Mouse (Mus musculus) midbrain, embryonic 11.5 days (tissue): ENCODE results near the gene Fbln2. TPM values are rescaled to one million over a fixed set of nuclear protein-coding genes. Genes with fewer than 3 reads are reported as not detected.

Experiments
- ATAC-seq: fragments of 200-750 bp; cut with Nextera tagmentation; 2 replicates; pipeline ENCODE4 v1.8.0; 2017; ENCODE audit warnings: moderate TSS enrichment, moderate library complexity; ENCODE audit not compliant: low FRiP score
- DNase-seq: peaks from one replicate; pipeline ENCODE4 v3.0.0; 2015; ENCODE audit warnings: low spot score; ENCODE audit errors: missing footprints
- H3K27ac ChIP-seq: fragments of 300-500 bp; sonication (generic); 2 replicates; pipeline ENCODE4 v1.5.1; 2014; ENCODE audit warnings: low read depth, low read length
- H3K27me3 ChIP-seq: fragments of 300-500 bp; sonication (generic); 2 replicates; pipeline ENCODE4 v1.6.1; 2014; ENCODE audit warnings: mild to moderate bottlenecking, low read length, moderate library complexity, mixed read lengths; ENCODE audit not compliant: control insufficient read depth, insufficient read depth
- H3K36me3 ChIP-seq: fragments of 300-500 bp; sonication (generic); 2 replicates; pipeline ENCODE4 v1.6.1; 2014; ENCODE audit warnings: mild to moderate bottlenecking, low read length, moderate library complexity, mixed read lengths; ENCODE audit not compliant: control insufficient read depth, insufficient read depth
- H3K4me1 ChIP-seq: fragments of 300-500 bp; sonication (generic); 2 replicates; pipeline ENCODE4 v1.6.1; 2014; ENCODE audit warnings: low read length; ENCODE audit not compliant: control insufficient read depth, insufficient read depth
- H3K4me2 ChIP-seq: fragments of 300-500 bp; sonication (generic); 2 replicates; pipeline ENCODE4 v1.6.1; 2014; ENCODE audit warnings: mild to moderate bottlenecking, moderate library complexity
- H3K4me3 ChIP-seq: fragments of 300-500 bp; sonication (generic); 2 replicates; pipeline ENCODE4 v1.5.1; 2014; ENCODE audit warnings: low read depth, low read length
- H3K9ac ChIP-seq: fragments of 300-500 bp; sonication (generic); 2 replicates; pipeline ENCODE4 v1.6.1; 2014; ENCODE audit warnings: low read length
- H3K9me3 ChIP-seq: fragments of 300-500 bp; sonication (generic); 2 replicates; pipeline ENCODE4 v1.6.1; 2016; ENCODE audit warnings: low read length; ENCODE audit not compliant: control insufficient read depth
- WGBS: fragments of 180-500 bp; shearing (Covaris S2); extraction: QIAGEN DNeasy Blood & Tissue Kit; methylation state at CpG from one replicate; pipeline ENCODE4 v1.1.7; 2014; 5-methylcytosine and 5-hydroxymethylcytosine counted together
- polyA plus RNA-seq: library from polyadenylated mRNA; unstranded; fragments of >200 nt; fragmentation: Nextera tagmentation; extraction: Ambion mirVana; gene quantifications from 2 replicates; pipeline ENCODE4 v1.2.1, GENCODE M21; 2014

Gene Fbln2
- polyA plus RNA-seq, 1 experiment from 2014 or later = 21.9 TPM

DNA sequence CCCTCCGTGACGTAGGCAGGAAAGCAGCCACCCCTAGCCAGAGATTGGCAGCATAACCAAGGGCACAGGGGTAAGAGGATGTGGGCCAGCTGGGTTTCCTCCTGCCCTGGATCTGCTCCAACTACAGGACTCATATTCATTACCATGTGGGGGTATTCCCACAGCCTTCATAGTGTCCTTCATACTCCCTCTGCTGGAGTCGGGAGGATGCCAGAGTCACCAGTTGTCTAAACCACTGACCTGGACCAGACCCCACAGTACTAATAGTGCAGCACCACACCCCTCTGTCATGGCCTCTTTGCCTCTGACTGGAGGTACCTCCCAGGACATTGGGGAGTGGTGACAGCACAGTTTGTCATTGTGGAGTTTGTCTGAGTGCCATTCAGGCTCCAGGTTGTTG is 38.0 kb upstream of the Fbln2 start:
- WGBS = 81% methylated on average over 3 of the region's 3 CpGs
- H3K27ac ChIP-seq = no peak overlapping the region
- DNase-seq (no peak), ATAC-seq (no peak)
- H3K27me3 ChIP-seq = no peaks in the 10 kb centered on the region
- H3K4me2 ChIP-seq = no peak overlapping the region
- H3K9me3 ChIP-seq = no peaks in the 10 kb centered on the region
- H3K4me3 ChIP-seq = no peak overlapping the region
- no peaks in the 10 kb centered on the region for H3K36me3 ChIP-seq
- no peak overlapping the region for H3K9ac ChIP-seq
- H3K4me1 ChIP-seq = no peaks in the 10 kb centered on the region

DNA sequence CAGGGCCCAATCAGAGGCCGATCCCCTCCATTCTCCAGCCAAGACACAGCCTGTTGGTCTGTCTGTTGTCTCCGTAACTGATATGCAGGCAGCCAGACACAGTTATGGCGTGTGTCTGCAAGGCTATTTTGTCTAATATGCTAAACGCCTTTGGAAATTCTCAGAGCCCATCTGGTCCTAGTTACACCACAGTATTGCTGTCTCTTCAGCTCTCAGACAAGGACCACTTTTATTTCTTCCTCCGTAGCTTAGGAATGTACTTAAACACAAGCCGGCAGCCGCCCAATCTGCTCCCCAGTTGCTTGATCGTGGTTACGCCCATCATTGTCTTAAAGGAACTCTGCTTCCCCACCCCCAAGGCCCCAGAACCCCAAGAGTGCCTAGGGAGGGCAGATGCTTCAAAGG is 31.5 kb upstream of the Fbln2 start:
- H3K27ac ChIP-seq = no peak overlapping the region
- H3K4me3 ChIP-seq = no peak overlapping the region
- ATAC-seq = no peak
- no peaks in the 10 kb centered on the region for H3K4me1 ChIP-seq
- H3K9ac ChIP-seq = no peak overlapping the region
- no peak for DNase-seq
- H3K9me3 ChIP-seq = no peaks in the 10 kb centered on the region
- no peaks in the 10 kb centered on the region for H3K36me3 ChIP-seq
- no peak overlapping the region for H3K4me2 ChIP-seq
- 65% methylated on average over 9 of the region's 9 CpGs for WGBS
- H3K27me3 ChIP-seq = no peaks in the 10 kb centered on the region

DNA sequence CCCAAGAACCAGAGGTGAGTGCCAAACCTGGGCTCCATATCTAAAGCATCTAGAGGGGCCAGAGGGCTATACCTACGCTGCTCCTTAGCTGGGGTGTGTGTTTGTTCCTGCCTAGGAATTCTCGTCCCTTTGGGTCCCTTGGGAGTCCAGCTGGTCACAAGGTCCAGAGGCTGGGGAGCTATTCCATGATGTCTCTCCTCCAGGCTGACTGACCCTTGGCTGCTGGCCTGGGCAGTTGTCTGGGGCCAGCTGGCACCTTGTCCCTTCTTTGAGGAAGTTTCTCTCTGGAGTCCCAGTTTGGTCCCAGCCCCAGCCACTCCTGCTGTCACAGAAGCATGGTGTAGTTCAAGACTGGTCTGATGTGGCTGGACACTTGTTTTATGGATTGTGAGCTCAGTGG is 30.9 kb upstream of the Fbln2 start:
- 65% methylated on average over 2 of the region's 2 CpGs for WGBS
- H3K27me3 ChIP-seq = no peaks in the 10 kb centered on the region
- DNase-seq = no peak
- H3K4me1 ChIP-seq = no peaks in the 10 kb centered on the region
- no peaks in the 10 kb centered on the region for H3K9me3 ChIP-seq
- ATAC-seq = no peak
- no peak overlapping the region for H3K9ac ChIP-seq
- no peak overlapping the region for H3K27ac ChIP-seq
- H3K4me2 ChIP-seq = no peak overlapping the region
- H3K36me3 ChIP-seq = no peaks in the 10 kb centered on the region
- no peak overlapping the region for H3K4me3 ChIP-seq

DNA sequence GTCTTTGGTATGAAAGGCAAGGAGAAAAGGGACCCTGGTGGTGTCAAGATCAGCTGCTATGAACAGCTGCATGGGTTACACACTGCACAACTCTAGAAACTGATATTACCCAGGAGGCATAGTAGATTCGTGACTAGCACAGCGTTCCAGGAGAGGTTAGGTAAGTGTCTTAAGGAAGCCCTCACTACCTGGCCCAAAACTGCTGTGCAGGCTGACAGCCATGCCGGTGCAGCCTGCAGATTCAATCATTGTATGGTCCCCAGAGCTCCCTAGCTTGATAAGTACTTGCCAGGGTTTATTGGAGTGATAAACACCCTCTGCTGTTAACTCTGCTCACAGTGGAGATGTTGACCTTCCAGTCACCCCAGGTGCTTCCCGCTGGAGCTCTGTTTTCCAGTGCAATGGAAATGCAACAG is 30.2 kb upstream of the Fbln2 start:
- no peak for DNase-seq
- H3K9ac ChIP-seq = no peak overlapping the region
- H3K4me2 ChIP-seq = no peak overlapping the region
- no peaks in the 10 kb centered on the region for H3K36me3 ChIP-seq
- 88% methylated on average over 4 of the region's 4 CpGs for WGBS
- no peaks in the 10 kb centered on the region for H3K27me3 ChIP-seq
- H3K9me3 ChIP-seq = no peaks in the 10 kb centered on the region
- no peak overlapping the region for H3K27ac ChIP-seq
- no peak overlapping the region for H3K4me3 ChIP-seq
- ATAC-seq = no peak
- H3K4me1 ChIP-seq = no peaks in the 10 kb centered on the region

DNA sequence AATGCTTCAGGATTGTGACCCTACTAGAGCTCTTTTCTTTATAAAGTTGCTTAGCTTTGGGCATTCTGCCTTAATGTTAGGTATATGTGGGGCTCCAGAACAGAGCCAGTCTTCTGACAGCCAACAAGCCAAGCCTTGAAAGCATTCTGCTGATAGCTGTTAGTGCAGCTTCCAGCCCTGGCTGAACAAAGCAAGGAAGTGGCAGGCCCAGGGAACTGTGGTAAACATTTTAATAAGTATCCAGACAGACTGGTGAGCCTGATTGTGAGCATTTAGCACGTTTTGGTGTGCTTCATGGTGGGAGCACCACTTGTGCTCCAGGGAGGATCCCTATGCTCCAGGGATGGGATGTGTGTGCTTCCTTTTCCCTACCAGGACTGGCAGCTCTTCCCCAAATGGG is 29.2 kb upstream of the Fbln2 start:
- Histone ChIP-seq H3K4me1 (no peaks in the 10 kb centered on the region), H3K36me3 (no peaks in the 10 kb centered on the region), H3K4me3 (no peak overlapping the region), H3K9me3 (no peaks in the 10 kb centered on the region), H3K4me2 (no peak overlapping the region), H3K27me3 (no peaks in the 10 kb centered on the region), H3K9ac (no peak overlapping the region), H3K27ac (no peak overlapping the region)
- no peak for ATAC-seq
- WGBS = 35% methylated on average over 1 of the region's 1 CpGs
- DNase-seq = no peak

DNA sequence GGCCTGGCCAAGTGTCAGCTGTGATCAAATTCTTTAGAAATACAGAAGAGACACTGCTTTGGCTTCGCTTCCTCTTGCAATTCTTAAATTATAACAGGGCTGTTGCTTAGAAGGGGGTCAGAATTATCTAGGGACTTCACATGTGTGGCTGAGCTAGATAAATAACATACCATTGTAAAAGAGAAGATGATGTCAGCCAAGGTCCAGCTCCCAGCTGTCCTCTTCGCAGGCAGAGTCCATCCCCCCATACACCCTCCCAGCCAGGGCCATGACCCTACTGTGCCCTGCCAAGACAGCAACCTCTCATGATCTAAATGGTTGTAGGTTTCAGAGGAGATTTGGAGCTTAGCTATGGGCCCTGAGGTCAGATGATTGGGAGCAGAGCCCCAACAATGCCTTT is 28.3 kb upstream of the Fbln2 start:
- Histone ChIP-seq H3K27me3 (no peaks in the 10 kb centered on the region), H3K9ac (no peak overlapping the region), H3K4me3 (no peak overlapping the region), H3K36me3 (no peaks in the 10 kb centered on the region), H3K9me3 (no peaks in the 10 kb centered on the region), H3K27ac (no peak overlapping the region), H3K4me1 (no peaks in the 10 kb centered on the region), H3K4me2 (no peak overlapping the region)
- WGBS = 72% methylated on average over 2 of the region's 2 CpGs
- DNase-seq = no peak
- no peak for ATAC-seq

DNA sequence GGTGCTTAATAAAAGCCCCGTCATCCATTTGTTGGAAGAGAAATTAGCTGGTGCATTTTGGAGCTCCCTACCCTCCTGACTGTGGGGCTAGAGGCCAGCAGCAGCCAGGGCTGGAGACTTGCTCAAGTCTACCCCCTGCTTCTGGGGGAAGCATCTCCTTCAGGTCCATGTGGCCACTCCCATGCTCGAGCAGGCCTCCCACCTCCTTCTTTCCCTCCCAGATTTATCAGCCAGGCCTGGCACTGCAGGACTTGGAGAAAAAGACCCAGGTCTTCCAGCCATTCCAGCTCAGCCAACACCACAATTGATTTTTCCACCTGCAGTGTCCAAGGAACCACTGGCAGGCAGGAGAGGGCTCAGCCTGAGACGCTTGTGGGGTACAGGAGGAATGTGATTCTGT is 27.5 kb upstream of the Fbln2 start:
- H3K4me2 ChIP-seq = no peak overlapping the region
- no peak overlapping the region for H3K27ac ChIP-seq
- 65% methylated on average over 3 of the region's 3 CpGs for WGBS
- no peak for ATAC-seq
- H3K9ac ChIP-seq = no peak overlapping the region
- no peaks in the 10 kb centered on the region for H3K4me1 ChIP-seq
- no peaks in the 10 kb centered on the region for H3K36me3 ChIP-seq
- DNase-seq = no peak
- H3K27me3 ChIP-seq = no peaks in the 10 kb centered on the region
- H3K9me3 ChIP-seq = no peaks in the 10 kb centered on the region
- no peak overlapping the region for H3K4me3 ChIP-seq

DNA sequence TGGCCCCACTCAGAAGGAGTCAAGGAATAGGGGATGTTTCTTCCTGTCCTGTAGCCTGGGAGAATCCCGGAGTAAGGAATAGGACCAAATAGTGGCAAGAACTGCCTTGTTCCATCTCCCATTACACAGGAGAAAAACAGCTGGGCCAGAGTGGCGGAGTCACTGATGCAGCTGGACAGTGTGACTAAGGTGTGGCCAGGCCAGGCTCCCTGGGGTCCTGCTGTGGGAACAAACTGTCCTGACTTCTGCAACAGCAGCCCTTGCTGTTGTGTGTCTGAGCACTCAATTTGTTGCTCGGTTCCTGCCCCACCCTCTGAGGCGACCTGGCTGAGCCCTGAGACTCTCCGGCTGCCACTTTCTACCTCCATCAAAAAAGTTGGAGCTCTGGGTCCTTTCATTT is 26.8 kb upstream of the Fbln2 start:
- no peak overlapping the region for H3K9ac ChIP-seq
- H3K4me3 ChIP-seq = no peak overlapping the region
- no peaks in the 10 kb centered on the region for H3K9me3 ChIP-seq
- ATAC-seq (no peak), DNase-seq (no peak)
- no peaks in the 10 kb centered on the region for H3K36me3 ChIP-seq
- WGBS = 85% methylated on average over 5 of the region's 5 CpGs
- H3K27me3 ChIP-seq = no peaks in the 10 kb centered on the region
- H3K27ac ChIP-seq = no peak overlapping the region
- H3K4me2 ChIP-seq = no peak overlapping the region
- H3K4me1 ChIP-seq = no peaks in the 10 kb centered on the region

DNA sequence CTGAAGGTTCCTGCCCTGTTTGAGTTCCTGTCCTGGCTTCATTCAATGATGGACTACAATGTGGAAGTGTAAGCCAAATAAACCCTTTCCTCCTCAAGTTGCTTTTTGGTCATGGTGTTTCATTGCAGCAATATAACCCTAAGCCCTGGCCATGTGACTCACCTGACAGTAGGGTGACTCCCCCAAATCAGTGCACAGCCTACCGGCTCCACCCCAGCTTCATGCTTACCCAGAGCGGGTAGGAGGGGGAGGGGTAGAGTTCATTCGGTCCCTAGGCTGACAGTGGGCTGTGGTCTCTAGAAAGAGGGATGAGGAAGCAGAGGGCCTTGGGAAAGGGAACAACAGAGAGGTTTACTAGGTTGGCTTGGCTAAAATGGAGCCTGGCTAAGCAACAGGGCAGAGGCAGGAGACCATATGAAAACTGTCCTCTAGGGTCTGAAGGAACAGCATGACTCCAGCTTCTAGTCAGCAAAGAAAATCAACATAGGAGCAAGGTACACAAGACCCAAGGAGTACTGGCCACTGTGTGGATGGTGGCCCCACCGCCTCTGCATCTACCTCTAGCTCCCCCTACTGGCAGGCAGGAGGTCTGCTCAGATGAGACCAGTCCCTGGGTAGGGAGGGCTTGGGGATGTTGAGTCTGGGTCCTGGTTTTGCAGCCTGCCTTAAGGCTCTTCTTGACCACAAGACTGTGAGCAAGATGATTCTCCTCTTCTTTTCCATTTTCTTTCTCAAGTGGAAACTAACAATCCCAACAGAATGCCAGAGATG is 25.9 kb upstream of the Fbln2 start:
- no peak for DNase-seq
- H3K9ac ChIP-seq = no peak overlapping the region

More for the DNA sequence above, 25.9 kb upstream of the Fbln2 start:
- Histone ChIP-seq H3K4me1 (no peaks in the 10 kb centered on the region), H3K27me3 (no peaks in the 10 kb centered on the region), H3K36me3 (no peaks in the 10 kb centered on the region), H3K4me3 (no peak overlapping the region), H3K9me3 (no peaks in the 10 kb centered on the region), H3K27ac (no peak overlapping the region), H3K4me2 (no peak overlapping the region)
- WGBS = 48% methylated on average over 4 of the region's 4 CpGs
- ATAC-seq = no peak
